Mouse (Mus musculus): ENCODE measurements around the gene Prdm4. TPM values are rescaled to one million over a fixed set of nuclear protein-coding genes. Genes with fewer than 3 reads are reported as not detected.

The Prdm4 gene
- total RNA-seq (2012; rRNA removed) (19.0 and 21.1 TPM in 2 replicates), total RNA-seq (2014; rRNA removed) (23.0 and 23.2 TPM in 2 replicates), polyA plus RNA-seq (2012; ENCODE audit: insufficient read length, low read depth) (26.5 and 27.9 TPM in 2 replicates)

GRCm38 (mm10) chr10:85916498-85917309 lies at the start of gene Prdm4:
TSS of gene Prdm4 (minus strand) at chr10:85917142.
- peak within 1 kb of the TSS; percentile 99 for H3K4me2 ChIP-seq (ENCODE audit: insufficient read depth, low read depth, poor library complexity, severe bottlenecking)
- H3K9ac ChIP-seq (ENCODE audit: insufficient read depth, low read depth) = peak within 1 kb of the TSS; percentile 92
- peak within 1 kb of the TSS; percentile 35; the same call in 1 of the 2 replicates for H3K27ac ChIP-seq (ENCODE audit: insufficient read depth, low read depth)
- peaks cover 5 to 16% of the 10 kb centered on the region in 2 experiments for H3K4me1 ChIP-seq (ENCODE audit: control insufficient read depth in 1 of 2, insufficient read depth in 2 of 2)
- peak within 1 kb of the TSS; percentile 65 to 93 (median 91) for H3K4me3 ChIP-seq (replicated peaks in 1 of 3; ENCODE audit: low read depth in 2 of 3, low read length in 2 of 3, poor library complexity in 1 of 3)
- DNase-seq (ENCODE audit: extremely low read depth) = peak; percentile 99
- peaks cover 24% of the 10 kb centered on the region for H3K79me2 ChIP-seq (replicated peaks; ENCODE audit: control insufficient read depth, extremely low read depth, insufficient read depth, poor library complexity, severe bottlenecking)
- H3K9me3 ChIP-seq (replicated peaks; ENCODE audit: low read length) = no peaks in the 10 kb centered on the region
- in situ Hi-C loops (cut with MboI; ENCODE audit: low pct_ligation_motif_present, low pct_unique_long_range_greater_than_20kb, low sequenced_read_pairs) (no loop called here), dilution Hi-C loops (cut with MboI; ENCODE audit: extremely low pct_ligation_motif_present, extremely low pct_unique_long_range_greater_than_20kb, low sequenced_read_pairs) (no loop called here)
- H3K36me3 ChIP-seq (replicated peaks in 1 of 2; ENCODE audit: control insufficient read depth in 1 of 2, insufficient read depth in 1 of 2, low read length in 1 of 2) = peaks cover 23 to 29% of the 10 kb centered on the region in 2 experiments
- peaks cover 13% of the 10 kb centered on the region for H3K27me3 ChIP-seq (replicated peaks)
- TF ChIP-seq USF1 (IDR thresholded peaks at IDR 0.05; ENCODE audit: low read depth, low read length) = peak; percentile 40; the same call in 1 of the 2 replicates
- TF ChIP-seq MYC (IDR thresholded peaks at IDR 0.05; ENCODE audit: low read depth, low read length) = peak; percentile 97
- TF ChIP-seq JUND (conservative IDR thresholded peaks at IDR 0.05; ENCODE audit: low read depth, low read length) = no peak
- TF ChIP-seq MAZ (IDR thresholded peaks at IDR 0.05; ENCODE audit: low read depth, low read length) = peak; percentile 90
- TF ChIP-seq EP300 (IDR thresholded peaks at IDR 0.05; ENCODE audit: low read length) = no peak
- TF ChIP-seq ZKSCAN1 (IDR thresholded peaks at IDR 0.05; ENCODE audit: borderline replicate concordance, low read depth, low read length) = no peak
- no peak for TF ChIP-seq E2F4 (IDR thresholded peaks at IDR 0.05; ENCODE audit: insufficient replicate concordance, low read depth, low read length)
- no peak for TF ChIP-seq RCOR1 (conservative IDR thresholded peaks at IDR 0.05; ENCODE audit: low read depth, low read length)
- TF ChIP-seq RAD21 (IDR thresholded peaks at IDR 0.05; ENCODE audit: low read depth, low read length) = no peak
- peak; percentile 100 for TF ChIP-seq MXI1 (IDR thresholded peaks at IDR 0.05; ENCODE audit: low read depth, low read length)
- no peak for TF ChIP-seq SMC3 (IDR thresholded peaks at IDR 0.05; ENCODE audit: low read depth, low read length)
- TF ChIP-seq CTCF (conservative IDR thresholded peaks at IDR 0.05 in 1 of 2, IDR thresholded peaks at IDR 0.05 in 1 of 2; ENCODE audit: low read depth in 2 of 2, low read length in 2 of 2) = no peak
- no peak for TF ChIP-seq MAFK (IDR thresholded peaks at IDR 0.05; ENCODE audit: insufficient replicate concordance, low read length)
- peak; percentile 86 for TF ChIP-seq HCFC1 (IDR thresholded peaks at IDR 0.05; ENCODE audit: low read depth, low read length)
- TF ChIP-seq MEF2A (IDR thresholded peaks at IDR 0.05; ENCODE audit: borderline replicate concordance, low read depth, low read length) = peak; percentile 74; the same call in 1 of the 2 replicates
- TF ChIP-seq MAX (IDR thresholded peaks at IDR 0.05; ENCODE audit: low read length) = peak; percentile 95
- TF ChIP-seq ELF1 (IDR thresholded peaks at IDR 0.05; ENCODE audit: low read depth, low read length) = peak; percentile 99
- TF ChIP-seq ZMIZ1 (IDR thresholded peaks at IDR 0.05; ENCODE audit: low read depth, low read length) = no peak; the same call in 1 of the 2 replicates
- TF ChIP-seq UBTF (IDR thresholded peaks at IDR 0.05; ENCODE audit: low read depth, low read length) = no peak; the same call in 1 of the 2 replicates
- TF ChIP-seq ZC3H11A (IDR thresholded peaks at IDR 0.05; ENCODE audit: low read depth, low read length) = no peak
- peak; percentile 62 for TF ChIP-seq ETS1 (conservative IDR thresholded peaks at IDR 0.05; ENCODE audit: low read depth, low read length)
- peak; percentile 78; the same call in 1 of the 2 replicates for TF ChIP-seq KAT2A (IDR thresholded peaks at IDR 0.05; ENCODE audit: insufficient replicate concordance, low read length)
- TF ChIP-seq IRF4 (IDR thresholded peaks at IDR 0.05; ENCODE audit: low read depth, low read length) = peak; percentile 67; the same call in 1 of the 2 replicates
- TF ChIP-seq TBP (conservative IDR thresholded peaks at IDR 0.05; ENCODE audit: low read depth, low read length) = no peak
- no peak for TF ChIP-seq USF2 (conservative IDR thresholded peaks at IDR 0.05; ENCODE audit: low read depth, low read length)
- TF ChIP-seq PAX5 (IDR thresholded peaks at IDR 0.05; ENCODE audit: low read length) = no peak
- no peak for TF ChIP-seq ZNF384 (IDR thresholded peaks at IDR 0.05; ENCODE audit: low read depth, low read length)
- TF ChIP-seq BHLHE40 (IDR thresholded peaks at IDR 0.05; ENCODE audit: low read depth, low read length) = peak; percentile 94
- TF ChIP-seq CHD1 (IDR thresholded peaks at IDR 0.05; ENCODE audit: low read depth, low read length) = no peak
- TF ChIP-seq NELFE (IDR thresholded peaks at IDR 0.05; ENCODE audit: low read depth, low read length) = peak; percentile 52; the same call in 1 of the 2 replicates
- no peak for TF ChIP-seq JUN (IDR thresholded peaks at IDR 0.05; ENCODE audit: insufficient read depth, low read depth, low read length)
- TF ChIP-seq CHD2 (IDR thresholded peaks at IDR 0.05; ENCODE audit: low read length) = peak; percentile 66; the same call in 1 of the 2 replicates
- TF ChIP-seq GABPA (IDR thresholded peaks at IDR 0.05; ENCODE audit: insufficient replicate concordance, low read depth, low read length) = peak; percentile 12; the same call in 1 of the 2 replicates
- TF ChIP-seq TCF12 (IDR thresholded peaks at IDR 0.05; ENCODE audit: low read depth, low read length) = peak; percentile 41
- TF ChIP-seq SIN3A (IDR thresholded peaks at IDR 0.05; ENCODE audit: low read length) = peak; percentile 100
- TF ChIP-seq NRF1 (IDR thresholded peaks at IDR 0.05; ENCODE audit: low read depth, low read length) = peak; percentile 68
- TF ChIP-seq POLR2AphosphoS2 (IDR thresholded peaks at IDR 0.05; ENCODE audit: low read depth, low read length) = no peak
- peak; percentile 70 for TF ChIP-seq POLR2A (IDR thresholded peaks at IDR 0.05; ENCODE audit: low read depth, low read length)
